Mouse (Mus musculus): Measurements from ENCODE around the gene Smchd1. TPM values are rescaled to one million over a fixed set of nuclear protein-coding genes. Genes with fewer than 3 reads are reported as not detected.
"Not testable (repeated sequence)": the region's sequence is repeated elsewhere in the genome, so short reads cannot be mapped to it uniquely, and the experiment has no call there.

The Smchd1 gene
- polyA plus RNA-seq, 1 experiment from 2014 or later, result 55.0 TPM

GRCm38 (mm10) chr17:71479381-71479901 is 4.3 kb upstream of the Smchd1 start:
- Histone ChIP-seq H3K9ac (replicated peaks) (no peak overlapping the region), H3K4me2 (replicated peaks) (no peak overlapping the region), H3K9me3 (no peaks in the 10 kb centered on the region), H3K36me3 (no peaks in the 10 kb centered on the region), H3K27me3 (no peaks in the 10 kb centered on the region), H3K27ac (replicated peaks) (no peak overlapping the region), H3K4me1 (peaks cover 7% of the 10 kb centered on the region; the same call in 1 of the 2 replicates), H3K4me3 (no peak overlapping the region)
- 75% methylated on average over 5 of the region's 5 CpGs for WGBS
- no peak for ATAC-seq (replicated peaks)

GRCm38 (mm10) chr17:71477481-71477880 is 2.3 kb upstream of the Smchd1 start:
- ATAC-seq (replicated peaks), result no peak
- Histone ChIP-seq H3K4me2 (replicated peaks) (no peak overlapping the region), H3K4me3 (no peak overlapping the region), H3K27ac (replicated peaks) (no peak overlapping the region), H3K9me3 (no peaks in the 10 kb centered on the region), H3K27me3 (no peaks in the 10 kb centered on the region), H3K9ac (replicated peaks) (no peak overlapping the region), H3K4me1 (peaks cover 21% of the 10 kb centered on the region), H3K36me3 (no peaks in the 10 kb centered on the region)
- 94% methylated on average over 8 of the region's 8 CpGs for WGBS

- H3K9me3 ChIP-seq, result no peaks in the 10 kb centered on the region
- WGBS, result 67% methylated on average over 7 of the region's 7 CpGs
- peak overlapping the region; percentile 98 for H3K4me3 ChIP-seq
- H3K36me3 ChIP-seq, result no peaks in the 10 kb centered on the region
- peak overlapping the region; percentile 85 for H3K9ac ChIP-seq (replicated peaks)
- H3K4me1 ChIP-seq, result peaks cover 26% of the 10 kb centered on the region
- H3K27me3 ChIP-seq, result no peaks in the 10 kb centered on the region
- no peak overlapping the region for H3K27ac ChIP-seq (replicated peaks)
- no peak for ATAC-seq (replicated peaks)
- H3K4me2 ChIP-seq (replicated peaks), result peak overlapping the region; percentile 78
These were observed 1.3 kb upstream of the Smchd1 start for GRCm38 (mm10) chr17:71476346-71477020.

- under 1% methylated on average over 31 of the region's 31 CpGs for WGBS
- H3K36me3 ChIP-seq, result no peaks in the 10 kb centered on the region
- H3K27ac ChIP-seq (replicated peaks), result peak overlapping the region; percentile 98
- H3K4me1 ChIP-seq, result peaks cover 28% of the 10 kb centered on the region
- peak overlapping the region; percentile 98 for H3K4me3 ChIP-seq
- H3K9ac ChIP-seq (replicated peaks), result peak overlapping the region; percentile 85
- ATAC-seq (replicated peaks), result peak; percentile 80
- no peaks in the 10 kb centered on the region for H3K27me3 ChIP-seq
- peak overlapping the region; percentile 78 for H3K4me2 ChIP-seq (replicated peaks)
- H3K9me3 ChIP-seq, result no peaks in the 10 kb centered on the region
These were observed 554 bp upstream of the Smchd1 start for GRCm38 (mm10) chr17:71475705-71476089.

- H3K9ac ChIP-seq (replicated peaks), result peak overlapping the region; percentile 85
- no peaks in the 10 kb centered on the region for H3K9me3 ChIP-seq
- no peak overlapping the region for H3K27ac ChIP-seq (replicated peaks)
- peak overlapping the region; percentile 78 for H3K4me2 ChIP-seq (replicated peaks)
- peaks cover 30% of the 10 kb centered on the region for H3K4me1 ChIP-seq
- no peaks in the 10 kb centered on the region for H3K27me3 ChIP-seq
- ATAC-seq (replicated peaks), result no peak
- no peaks in the 10 kb centered on the region for H3K36me3 ChIP-seq
- H3K4me3 ChIP-seq, result peak overlapping the region; percentile 98
- WGBS, result 15% methylated on average over 8 of the region's 8 CpGs
These were observed 1.0 kb downstream of the Smchd1 start for GRCm38 (mm10) chr17:71474128-71474527.

- no peak for ATAC-seq (replicated peaks)
- no peak overlapping the region for H3K4me3 ChIP-seq
- no peak overlapping the region for H3K9ac ChIP-seq (replicated peaks)
- H3K9me3 ChIP-seq, result no peaks in the 10 kb centered on the region
- peaks cover 27% of the 10 kb centered on the region for H3K4me1 ChIP-seq
- no peak overlapping the region for H3K27ac ChIP-seq (replicated peaks)
- 52% methylated on average over 2 of the region's 2 CpGs for WGBS
- no peaks in the 10 kb centered on the region for H3K36me3 ChIP-seq
- H3K4me2 ChIP-seq (replicated peaks), result no peak overlapping the region
- no peaks in the 10 kb centered on the region for H3K27me3 ChIP-seq
These were observed 3.9 kb downstream of the Smchd1 start for GRCm38 (mm10) chr17:71471261-71471660.

GRCm38 (mm10) chr17:71460312-71460711 is 14.8 kb downstream of the Smchd1 start:
- no peak overlapping the region for H3K4me2 ChIP-seq (replicated peaks)
- no peaks in the 10 kb centered on the region for H3K4me1 ChIP-seq
- H3K9me3 ChIP-seq, result no peaks in the 10 kb centered on the region
- no peak overlapping the region for H3K27ac ChIP-seq (replicated peaks)
- no peaks in the 10 kb centered on the region for H3K27me3 ChIP-seq
- WGBS, result 92% methylated on average over 3 of the region's 3 CpGs
- H3K4me3 ChIP-seq, result no peak overlapping the region
- no peak overlapping the region for H3K9ac ChIP-seq (replicated peaks)
- ATAC-seq (replicated peaks), result no peak
- H3K36me3 ChIP-seq, result peaks cover 24% of the 10 kb centered on the region

- Histone ChIP-seq H3K27ac (replicated peaks) (no peak within 1 kb of the TSS), H3K9ac (replicated peaks) (no peak within 1 kb of the TSS), H3K9me3 (no peaks in the 10 kb centered on the region), H3K27me3 (no peaks in the 10 kb centered on the region), H3K4me1 (no peaks in the 10 kb centered on the region), H3K36me3 (peaks cover 27% of the 10 kb centered on the region), H3K4me2 (replicated peaks) (no peak within 1 kb of the TSS), H3K4me3 (no peak within 1 kb of the TSS)
- 92% methylated on average over 2 of the region's 2 CpGs for WGBS
- ATAC-seq (replicated peaks), result no peak
These were observed 15.3 kb downstream of the Smchd1 start, which contains the start of gene Gm4707 for GRCm38 (mm10) chr17:71459818-71460217. TSS of gene Gm4707 (minus strand) at chr17:71459918.

- not testable (repeated sequence) for H3K4me3 ChIP-seq; H3K4me2 ChIP-seq (replicated peaks); H3K9me3 ChIP-seq; H3K27ac ChIP-seq (replicated peaks); ATAC-seq (replicated peaks); H3K27me3 ChIP-seq; H3K4me1 ChIP-seq; H3K9ac ChIP-seq (replicated peaks)
- H3K36me3 ChIP-seq, result peaks cover 20% of the 10 kb centered on the region; the same call in 1 of the 2 replicates
- WGBS, result 94% methylated on average over 6 of the region's 6 CpGs
These were observed 17.8 kb downstream of the Smchd1 start for GRCm38 (mm10) chr17:71457361-71457760.

- WGBS, result 94% methylated on average over 6 of the region's 6 CpGs
- no peaks in the 10 kb centered on the region for H3K4me1 ChIP-seq
- H3K9ac ChIP-seq (replicated peaks), result no peak overlapping the region
- H3K27me3 ChIP-seq, result no peaks in the 10 kb centered on the region
- no peak overlapping the region for H3K27ac ChIP-seq (replicated peaks)
- ATAC-seq (replicated peaks), result no peak
- H3K36me3 ChIP-seq, result peaks cover 26% of the 10 kb centered on the region
- H3K9me3 ChIP-seq, result no peaks in the 10 kb centered on the region
- no peak overlapping the region for H3K4me3 ChIP-seq
- no peak overlapping the region for H3K4me2 ChIP-seq (replicated peaks)
These were observed 30.0 kb downstream of the Smchd1 start for GRCm38 (mm10) chr17:71445191-71445590.

- H3K4me1 ChIP-seq, result no peaks in the 10 kb centered on the region
- no peak overlapping the region for H3K4me2 ChIP-seq (replicated peaks)
- peaks cover 26% of the 10 kb centered on the region for H3K36me3 ChIP-seq
- 84% methylated on average over 2 of the region's 2 CpGs for WGBS
- H3K9me3 ChIP-seq, result no peaks in the 10 kb centered on the region
- H3K9ac ChIP-seq (replicated peaks), result no peak overlapping the region
- no peak overlapping the region for H3K27ac ChIP-seq (replicated peaks)
- H3K27me3 ChIP-seq, result no peaks in the 10 kb centered on the region
- no peak for ATAC-seq (replicated peaks)
- H3K4me3 ChIP-seq, result no peak overlapping the region
These were observed 30.4 kb downstream of the Smchd1 start for GRCm38 (mm10) chr17:71444718-71445117.

- ATAC-seq (replicated peaks), result no peak
- H3K9me3 ChIP-seq, result no peaks in the 10 kb centered on the region
- H3K4me1 ChIP-seq, result no peaks in the 10 kb centered on the region
- WGBS, result 93% methylated on average over 3 of the region's 3 CpGs
- H3K36me3 ChIP-seq, result peaks cover 26% of the 10 kb centered on the region
- H3K4me3 ChIP-seq, result no peak overlapping the region
- H3K9ac ChIP-seq (replicated peaks), result no peak overlapping the region
- no peak overlapping the region for H3K27ac ChIP-seq (replicated peaks)
- no peak overlapping the region for H3K4me2 ChIP-seq (replicated peaks)
- H3K27me3 ChIP-seq, result no peaks in the 10 kb centered on the region
These were observed 31.0 kb downstream of the Smchd1 start for GRCm38 (mm10) chr17:71444126-71444525.

- Histone ChIP-seq H3K27ac (replicated peaks) (no peak overlapping the region), H3K4me1 (no peaks in the 10 kb centered on the region), H3K4me2 (replicated peaks) (no peak overlapping the region), H3K9ac (replicated peaks) (no peak overlapping the region), H3K9me3 (no peaks in the 10 kb centered on the region), H3K36me3 (peaks cover 23% of the 10 kb centered on the region), H3K4me3 (no peak overlapping the region), H3K27me3 (no peaks in the 10 kb centered on the region)
- WGBS, result 90% methylated on average over 6 of the region's 6 CpGs
- no peak for ATAC-seq (replicated peaks)
These were observed 31.9 kb downstream of the Smchd1 start for GRCm38 (mm10) chr17:71443273-71443672.

All from forebrain, embryonic 15.5 days (tissue).